Mouse (Mus musculus): ENCODE results near the gene Src.

DNA sequence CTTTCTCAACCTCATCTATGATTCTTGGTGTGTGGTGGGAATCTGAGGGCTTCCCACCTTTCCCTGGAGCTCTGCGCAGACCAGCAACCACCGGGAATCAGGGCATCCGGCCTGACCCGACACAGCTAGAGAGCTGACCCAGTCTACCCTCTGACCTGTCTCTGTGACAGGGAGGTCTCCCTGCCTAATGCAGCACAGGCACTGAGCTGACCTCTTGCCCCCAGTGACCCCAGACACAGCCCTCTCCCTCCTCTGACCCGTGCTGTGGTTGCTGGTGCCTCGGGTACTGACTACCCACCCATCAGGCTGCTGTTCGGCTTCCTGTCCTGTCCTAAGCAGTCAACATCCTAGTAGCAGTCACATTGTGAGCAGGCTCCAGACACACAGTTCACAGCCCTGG, 48.6 kb downstream of the Src start:
- TF ChIP-seq POLR2A (IDR thresholded peaks at IDR 0.05; ENCODE audit: low read depth, low read length) = no peak
- no peak for TF ChIP-seq CTCF (IDR thresholded peaks at IDR 0.05; ENCODE audit: borderline replicate concordance, insufficient read depth, low read length)
